In genomic region chr3:121309896-121310714, GRCm38 (mm10) we compare ENCODE assay signal across 11 mouse cellular contexts. TPM values are rescaled to one million over a fixed set of nuclear protein-coding genes. Genes with fewer than 3 reads are reported as not detected.
A peak's percentile ranks its signal among the peaks of the same experiment; 100 is the strongest.
DNase-seq lines count a peak whose midpoint lies in the region; ATAC-seq and TF ChIP-seq lines count a peak whose summit lies in the region.
"Had no signal": no experiment of that assay in that cellular context is flagged by ENCODE, and none has a peak within 500 bp of the region (broad histone marks: within the 10 kb centered on the region; RNA-seq: fewer than 3 reads in every experiment).

No protein-coding gene starts in this region.

- H3K27me3 ChIP-seq in heart, postnatal 0 days (ENCODE audit: control insufficient read depth, insufficient read depth, low read length) = no peaks in the 10 kb centered on the region
- no peaks in the 10 kb centered on the region for H3K27me3 ChIP-seq in midbrain, postnatal 0 days (ENCODE audit: insufficient read depth, low read length)
- H3K27me3 ChIP-seq in midbrain, embryonic 13.5 days = no peaks in the 10 kb centered on the region
- no peaks in the 10 kb centered on the region for H3K27me3 ChIP-seq in splenic B cell, adult 2 months (ENCODE audit: control insufficient read depth, insufficient read depth, low read length, poor library complexity, severe bottlenecking)
- H3K27me3 ChIP-seq in heart, embryonic 12.5 days (replicated peaks) = no peaks in the 10 kb centered on the region
- H3K27me3 ChIP-seq: hindbrain, embryonic 15.5 days; lung, embryonic 15.5 days; neural tube, embryonic 13.5 days had no signal

- H3K27ac ChIP-seq in heart, postnatal 0 days (ENCODE audit: low read depth) = no peak overlapping the region
- no peak overlapping the region for H3K27ac ChIP-seq in midbrain, postnatal 0 days (ENCODE audit: low read depth, low read length)
- no peak overlapping the region for H3K27ac ChIP-seq in midbrain, embryonic 13.5 days
- no peak overlapping the region for H3K27ac ChIP-seq in heart, embryonic 12.5 days (ENCODE audit: poor library complexity, severe bottlenecking)
- H3K27ac ChIP-seq: hindbrain, embryonic 15.5 days; lung, embryonic 15.5 days; neural tube, embryonic 13.5 days had no signal

- no peaks in the 10 kb centered on the region for H3K4me1 ChIP-seq in heart, postnatal 0 days (ENCODE audit: control insufficient read depth, insufficient read depth)
- H3K4me1 ChIP-seq in midbrain, postnatal 0 days (ENCODE audit: insufficient read depth, low read length) = 0 out of 2 replicates have a peak, but pooled peaks cover 3% of the 10 kb centered on the region
- H3K4me1 ChIP-seq in midbrain, embryonic 13.5 days (replicated peaks) = no peaks in the 10 kb centered on the region
- peaks cover 4% of the 10 kb centered on the region; the same call in 1 of the 2 replicates for H3K4me1 ChIP-seq in heart, embryonic 12.5 days (replicated peaks)
- H3K4me1 ChIP-seq: lung, embryonic 15.5 days had no signal

- no peak overlapping the region for H3K4me2 ChIP-seq in heart, postnatal 0 days (ENCODE audit: low read depth, low read length)
- no peak overlapping the region for H3K4me2 ChIP-seq in midbrain, postnatal 0 days (ENCODE audit: low read depth, low read length, poor library complexity, severe bottlenecking)
- H3K4me2 ChIP-seq in midbrain, embryonic 13.5 days (replicated peaks) = no peak overlapping the region
- H3K4me2 ChIP-seq in heart, embryonic 12.5 days = no peak overlapping the region
- H3K4me2 ChIP-seq: hindbrain, embryonic 15.5 days; lung, embryonic 15.5 days; neural tube, embryonic 13.5 days had no signal

- no peaks in the 10 kb centered on the region for H3K9me3 ChIP-seq in heart, postnatal 0 days (replicated peaks; ENCODE audit: control insufficient read depth, low read length)
- H3K9me3 ChIP-seq in midbrain, postnatal 0 days (ENCODE audit: low read length) = no peaks in the 10 kb centered on the region
- H3K9me3 ChIP-seq in midbrain, embryonic 13.5 days = no peaks in the 10 kb centered on the region
- H3K9me3 ChIP-seq in heart, embryonic 12.5 days (replicated peaks) = no peaks in the 10 kb centered on the region
- H3K9me3 ChIP-seq: hindbrain, embryonic 15.5 days; lung, embryonic 15.5 days had no signal

- peak; percentile 29 for DNase-seq in heart, postnatal 0 days (ENCODE audit: low spot score)
- no peak for DNase-seq in heart, postnatal 4 days
- DNase-seq in midbrain, postnatal 0 days (ENCODE audit: low spot score) = peak; percentile 47
- peak; percentile 59 for DNase-seq in adrenal gland, postnatal 10 days
- DNase-seq in splenic B cell, adult 2 months (ENCODE audit: low read depth, low spot score) = peak; percentile 60
- no peak for DNase-seq in frontal cortex, postnatal 25 days (ENCODE audit: low spot score in 2 of 2)

- TF ChIP-seq EP300 in heart, postnatal 0 days (IDR thresholded peaks at IDR 0.05; ENCODE audit: low read depth) = no peak

- 85% methylated on average over 16 of the region's 16 CpGs for WGBS in heart, postnatal 0 days
- WGBS in midbrain, postnatal 0 days = 87% methylated on average over 16 of the region's 16 CpGs
- 90% methylated on average over 16 of the region's 16 CpGs for WGBS in midbrain, embryonic 13.5 days
- 89% methylated on average over 16 of the region's 16 CpGs for WGBS in heart, embryonic 12.5 days

- TF ChIP-seq CTCF in heart, postnatal 0 days (IDR thresholded peaks at IDR 0.05; ENCODE audit: low read depth) = peak; percentile 50
- TF ChIP-seq CTCF in midbrain, postnatal 0 days (IDR thresholded peaks at IDR 0.05) = peak; percentile 57

- H3K9ac ChIP-seq in heart, postnatal 0 days (replicated peaks; ENCODE audit: low read depth, low read length) = no peak overlapping the region
- no peak overlapping the region for H3K9ac ChIP-seq in midbrain, postnatal 0 days (replicated peaks; ENCODE audit: low read length, poor library complexity, severe bottlenecking)
- H3K9ac ChIP-seq in midbrain, embryonic 13.5 days (replicated peaks) = no peak overlapping the region
- no peak overlapping the region for H3K9ac ChIP-seq in heart, embryonic 12.5 days
- H3K9ac ChIP-seq: hindbrain, embryonic 15.5 days; lung, embryonic 15.5 days; neural tube, embryonic 13.5 days had no signal

- H3K36me3 ChIP-seq in heart, postnatal 0 days (replicated peaks; ENCODE audit: control insufficient read depth, insufficient read depth, low read length) = peaks cover 4% of the 10 kb centered on the region; the same call in 1 of the 2 replicates
- H3K36me3 ChIP-seq in midbrain, postnatal 0 days (ENCODE audit: insufficient read depth, low read length) = no peaks in the 10 kb centered on the region
- no peaks in the 10 kb centered on the region for H3K36me3 ChIP-seq in midbrain, embryonic 13.5 days
- no peaks in the 10 kb centered on the region for H3K36me3 ChIP-seq in splenic B cell, adult 2 months (ENCODE audit: control insufficient read depth, insufficient read depth, low read length, poor library complexity, severe bottlenecking)
- H3K36me3 ChIP-seq in heart, embryonic 12.5 days = 0 out of 2 replicates have a peak, but pooled peaks cover 9% of the 10 kb centered on the region
- H3K36me3 ChIP-seq: hindbrain, embryonic 15.5 days; lung, embryonic 15.5 days; neural tube, embryonic 13.5 days had no signal

- H3K4me3 ChIP-seq in heart, postnatal 0 days (ENCODE audit: low read depth, low read length) = no peak overlapping the region
- H3K4me3 ChIP-seq in midbrain, postnatal 0 days (ENCODE audit: low read depth, low read length) = no peak overlapping the region
- no peak overlapping the region for H3K4me3 ChIP-seq in midbrain, embryonic 13.5 days (replicated peaks)
- no peak overlapping the region for H3K4me3 ChIP-seq in heart, embryonic 12.5 days
- H3K4me3 ChIP-seq: hindbrain, embryonic 15.5 days; lung, embryonic 15.5 days; neural tube, embryonic 13.5 days had no signal

- no peak for ATAC-seq in heart, postnatal 0 days (ENCODE audit: insufficient read depth, low read depth)
- ATAC-seq in midbrain, postnatal 0 days (ENCODE audit: low FRiP score) = no peak
- ATAC-seq in midbrain, embryonic 13.5 days = no peak
- ATAC-seq in heart, embryonic 12.5 days (ENCODE audit: insufficient number of reproducible peaks, low FRiP score) = no peak

RNA-seq across cellular contexts. Expression of gene Alg14, which starts 18.5 kb away (rescaled TPM):
- total RNA-seq in heart, postnatal 0 days (2014; rRNA removed; ENCODE audit: low replicate concordance) = 27.3 and 27.6 TPM in 2 replicates
- polyA plus RNA-seq in heart, postnatal 0 days (2015; fragmentation: Nextera tagmentation; extraction: Ambion mirVana) = 27.1 and 30.8 TPM in 2 replicates
- 10 to 100 TPM; 21.9 to 24.7 TPM for total RNA-seq in heart, postnatal 4 days (2021)
- 18.5 and 18.8 TPM in 2 replicates for total RNA-seq in midbrain, postnatal 0 days (2014; rRNA removed)
- 26.0 and 31.1 TPM in 2 replicates for polyA plus RNA-seq in midbrain, postnatal 0 days (2015; fragmentation: Nextera tagmentation; extraction: Ambion mirVana)
- polyA plus RNA-seq in midbrain, embryonic 13.5 days (2015; fragmentation: Nextera tagmentation; extraction: Ambion mirVana) = 31.7 and 34.0 TPM in 2 replicates
- 10 to 100 TPM; 27.4 to 31.3 TPM for total RNA-seq in adrenal gland, postnatal 10 days (2021)
- polyA plus RNA-seq in heart, embryonic 12.5 days (2016; fragmentation: Nextera tagmentation; extraction: Ambion mirVana) = 36.4 and 39.5 TPM in 2 replicates

RNA-seq across cellular contexts. Expression of gene Tmem56, which starts 27.2 kb away (rescaled TPM):
- total RNA-seq in heart, postnatal 0 days (2014; rRNA removed; ENCODE audit: low replicate concordance) = 0.73 and 4.4 TPM in 2 replicates
- polyA plus RNA-seq in heart, postnatal 0 days (2015; fragmentation: Nextera tagmentation; extraction: Ambion mirVana) = 0.36 and 0.48 TPM in 2 replicates
- 1 to 10 TPM in 1 of 2 experiments, under 1 TPM in 1; 0.69 to 1.7 TPM for total RNA-seq in heart, postnatal 4 days (2021)
- total RNA-seq in midbrain, postnatal 0 days (2014; rRNA removed) = 12.2 and 15.0 TPM in 2 replicates
- polyA plus RNA-seq in midbrain, postnatal 0 days (2015; fragmentation: Nextera tagmentation; extraction: Ambion mirVana) = 2.9 and 3.3 TPM in 2 replicates
- polyA plus RNA-seq in midbrain, embryonic 13.5 days (2015; fragmentation: Nextera tagmentation; extraction: Ambion mirVana) = 1.1 and 1.2 TPM in 2 replicates
- 10 to 100 TPM; 22.7 to 37.6 TPM for total RNA-seq in adrenal gland, postnatal 10 days (2021)
- 1.4 and 2.3 TPM in 2 replicates for polyA plus RNA-seq in heart, embryonic 12.5 days (2016; fragmentation: Nextera tagmentation; extraction: Ambion mirVana)

Comparison
In these comparisons a context has a peak if more than half of its experiments do, and no peak if none do; other contexts are left out.
1. DNase-seq: peak in heart, postnatal 0 days (single experiment), midbrain, postnatal 0 days (single experiment), adrenal gland, postnatal 10 days (single experiment) and splenic B cell, adult 2 months (single experiment); none in heart, postnatal 4 days (single experiment) and frontal cortex, postnatal 25 days (0 of 2).